Mouse (Mus musculus) retina, embryonic 14.5 days (tissue): ENCODE measurements around the gene Sirt2.

Source experiments
- DNase-seq: peaks from one replicate; pipeline ENCODE4 v3.0.0-alpha.2; 2015; ENCODE audit warnings: low spot score

Gene Sirt2

DNA sequence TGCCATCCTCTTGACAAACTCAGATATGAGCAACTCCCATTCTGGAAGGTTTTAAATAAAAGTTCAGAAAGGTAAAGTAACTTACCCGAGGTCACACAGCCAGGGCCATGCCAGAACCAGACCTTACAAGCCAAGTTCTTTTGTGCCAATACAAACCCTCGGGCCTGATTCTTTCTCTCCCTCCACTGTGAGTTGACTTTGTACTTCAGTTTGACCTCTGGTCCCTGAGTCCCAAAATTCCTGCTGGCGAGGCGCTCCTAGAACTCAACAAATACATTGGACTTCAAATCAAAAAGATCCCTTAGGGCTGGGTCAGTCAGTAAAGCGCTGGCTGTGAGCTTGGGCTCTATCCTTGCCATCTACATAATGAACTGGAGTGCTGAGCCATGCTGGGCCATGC, 70.4 kb downstream of the Sirt2 start:
- DNase-seq: no peak
